Mouse (Mus musculus) MEL (cell line): ENCODE measurements around the gene Tcn2. TPM values are rescaled to one million over a fixed set of nuclear protein-coding genes. Genes with fewer than 3 reads are reported as not detected.
A peak's percentile ranks its signal among the peaks of the same experiment; 100 is the strongest.

Experiments used
- DNase-seq: peaks from one replicate; pipeline ENCODE4 v3.0.0; 2011; ENCODE audit warnings: low read depth, low spot score
- H3K27ac ChIP-seq: 2 replicates; pipeline ENCODE4 v1.5.1; 2012; ENCODE audit warnings: low read depth, mild to moderate bottlenecking, control low read depth, low read length, moderate library complexity; ENCODE audit not compliant: control insufficient read depth
- H3K27me3 ChIP-seq, 2 experiments: fragments of 150-350 bp in 1 of 2; sonication (generic) in 1 of 2; 2 replicates each; pipeline ENCODE4 v1.6.1; 2012; ENCODE audit warnings: low read length in 2 of 2, mild to moderate bottlenecking in 2 of 2, improper control_type of control experiment in 1 of 2, moderate library complexity in 1 of 2; ENCODE audit not compliant: insufficient read depth in 2 of 2, control insufficient read depth in 1 of 2
- H3K36me3 ChIP-seq, 2 experiments: 2 replicates each; pipeline ENCODE4 v1.6.1; 2012 to 2014; ENCODE audit warnings: low read length in 2 of 2, improper control_type of control experiment in 1 of 2, inconsistent platforms in 1 of 2, mild to moderate bottlenecking in 1 of 2; ENCODE audit not compliant: insufficient read depth in 2 of 2, control insufficient read depth in 1 of 2
- H3K4me1 ChIP-seq, 2 experiments: fragments of 150-350 bp in 1 of 2; sonication (generic) in 1 of 2; 2 replicates each; pipeline ENCODE4 v1.6.1; 2012; ENCODE audit warnings: low read length in 2 of 2, improper control_type of control experiment in 1 of 2, mild to moderate bottlenecking in 1 of 2; ENCODE audit not compliant: insufficient read depth in 2 of 2, control insufficient read depth in 1 of 2
- H3K4me3 ChIP-seq, 2 experiments: fragments of 150-350 bp in 1 of 2; sonication (generic) in 1 of 2; 2 replicates each; pipeline ENCODE4 v1.5.1; 2012; ENCODE audit warnings: low read depth in 2 of 2, low read length in 2 of 2, mild to moderate bottlenecking in 2 of 2, moderate library complexity in 2 of 2, control low read depth in 1 of 2, improper control_type of control experiment in 1 of 2; ENCODE audit not compliant: control insufficient read depth in 1 of 2, insufficient read depth in 1 of 2
- H3K79me2 ChIP-seq: 2 replicates; pipeline ENCODE4 v1.6.1; 2012; ENCODE audit warnings: mild to moderate bottlenecking, low read length, moderate library complexity; ENCODE audit not compliant: control insufficient read depth, poor library complexity, insufficient read depth
- H3K9ac ChIP-seq: 2 replicates; pipeline ENCODE4 v1.6.1; 2012; ENCODE audit warnings: low read depth, mild to moderate bottlenecking, control low read depth, low read length, moderate library complexity; ENCODE audit not compliant: control insufficient read depth, poor library complexity, severe bottlenecking
- H3K9me3 ChIP-seq: fragments of 150-350 bp; sonication (generic); replicated peaks from 2 replicates; pipeline ENCODE4 v1.6.1; 2012; ENCODE audit warnings: mild to moderate bottlenecking, low read length, improper control_type of control experiment, moderate library complexity; ENCODE audit not compliant: insufficient read depth
- BHLHE40 ChIP-seq: IDR thresholded peaks from 2 replicates; pipeline ENCODE4 v1.6.1; 2012; ENCODE audit warnings: low read depth, mild to moderate bottlenecking, inconsistent platforms, low read length, improper control_type of control experiment, borderline replicate concordance
- CTCF ChIP-seq, 3 experiments: IDR thresholded peaks in 2 of 3; conservative IDR thresholded peaks in 1 of 3; 2 replicates each; pipeline ENCODE4 v1.5.1; 2011 to 2012; ENCODE audit warnings: low read length in 3 of 3, low read depth in 2 of 3, mild to moderate bottlenecking in 2 of 3, improper control_type of control experiment in 1 of 3, inconsistent platforms in 1 of 3, mixed read lengths in 1 of 3, moderate library complexity in 1 of 3; ENCODE audit not compliant: control insufficient read depth in 1 of 3, insufficient read depth in 1 of 3, poor library complexity in 1 of 3, severe bottlenecking in 1 of 3
- ELF1 ChIP-seq: IDR thresholded peaks from 2 replicates; pipeline ENCODE4 v1.6.1; 2014; ENCODE audit warnings: low read depth, mild to moderate bottlenecking, inconsistent platforms, low read length, improper control_type of control experiment, moderate library complexity
- EP300 ChIP-seq, 2 experiments: IDR thresholded peaks; 2 replicates each; pipeline ENCODE4 v1.6.1; 2011; ENCODE audit warnings: improper control_type of control experiment in 2 of 2, low read length in 2 of 2, low read depth in 1 of 2, mild to moderate bottlenecking in 1 of 2
- ETS1 ChIP-seq: IDR thresholded peaks from 2 replicates; pipeline ENCODE4 v1.6.1; 2012; ENCODE audit warnings: low read depth, mild to moderate bottlenecking, inconsistent platforms, low read length, improper control_type of control experiment, moderate library complexity
- HCFC1 ChIP-seq: IDR thresholded peaks from 2 replicates; pipeline ENCODE4 v1.6.1; 2012; ENCODE audit warnings: low read depth, mild to moderate bottlenecking, inconsistent platforms, low read length, improper control_type of control experiment, moderate library complexity
- MAX ChIP-seq: IDR thresholded peaks from 2 replicates; pipeline ENCODE4 v1.6.1; 2011; ENCODE audit warnings: low read length, improper control_type of control experiment
- MYC ChIP-seq: IDR thresholded peaks from 2 replicates; pipeline ENCODE4 v1.6.1; 2011; ENCODE audit warnings: low read depth, mild to moderate bottlenecking, low read length, improper control_type of control experiment, moderate library complexity
- NELFE ChIP-seq: IDR thresholded peaks from 2 replicates; pipeline ENCODE4 v1.6.1; 2011; ENCODE audit warnings: low read depth, low read length, improper control_type of control experiment
- POLR2AphosphoS5 ChIP-seq: IDR thresholded peaks from 2 replicates; pipeline ENCODE4 v1.6.1; 2012; ENCODE audit warnings: low read depth, borderline replicate concordance, mild to moderate bottlenecking, inconsistent platforms, low read length, moderate library complexity, mixed read lengths
- TBP ChIP-seq: IDR thresholded peaks from 2 replicates; pipeline ENCODE4 v1.8.0; 2011; ENCODE audit warnings: low read depth, low read length, improper control_type of control experiment
- TCF12 ChIP-seq: IDR thresholded peaks from 2 replicates; pipeline ENCODE4 v1.6.1; 2014; ENCODE audit warnings: low read depth, mild to moderate bottlenecking, inconsistent platforms, low read length, improper control_type of control experiment, moderate library complexity
- UBTF ChIP-seq: IDR thresholded peaks from 2 replicates; pipeline ENCODE4 v1.6.1; 2012; ENCODE audit warnings: low read depth, mild to moderate bottlenecking, inconsistent platforms, low read length, improper control_type of control experiment, moderate library complexity, borderline replicate concordance; ENCODE audit not compliant: insufficient read depth
- USF1 ChIP-seq: IDR thresholded peaks from 2 replicates; pipeline ENCODE4 v1.6.1; 2014; ENCODE audit warnings: low read depth, mild to moderate bottlenecking, inconsistent platforms, low read length, improper control_type of control experiment, moderate library complexity
- USF2 ChIP-seq, 2 experiments: IDR thresholded peaks; 2 replicates each; pipeline ENCODE4 v1.6.1; 2011 to 2012; ENCODE audit warnings: improper control_type of control experiment in 2 of 2, low read length in 2 of 2, borderline replicate concordance in 1 of 2, inconsistent platforms in 1 of 2, low read depth in 1 of 2, mild to moderate bottlenecking in 1 of 2; ENCODE audit not compliant: insufficient read depth in 1 of 2
- ZKSCAN1 ChIP-seq: IDR thresholded peaks from 2 replicates; pipeline ENCODE4 v1.6.1; 2012; ENCODE audit warnings: low read depth, mild to moderate bottlenecking, inconsistent platforms, low read length, improper control_type of control experiment, moderate library complexity
- polyA plus RNA-seq, 2 experiments: library from polyadenylated mRNA; stranded (reverse) in 1 of 2; unstranded in 1 of 2; fragments of >175 nt in 1 of 2; fragments of >200 nt in 1 of 2; gene quantifications; 2 replicates each; pipeline versions ENCODE4 v1.2.1 to v1.2.4; 2012; ENCODE audit warnings: low replicate concordance in 2 of 2, low read depth in 1 of 2; ENCODE audit not compliant: insufficient read length in 2 of 2, insufficient read depth in 1 of 2, missing spikeins in 1 of 2
- total RNA-seq: library from RNA; depleted of rRNA; stranded (reverse); fragments of 300-350 nt; gene quantifications from 2 replicates; pipeline ENCODE4 v1.2.3, GENCODE M21; 2012; rRNA removed

Gene Tcn2
- total and polyA plus RNA-seq, 3 experiments: 14.1 to 16.0 TPM; not detected in 1

DNA sequence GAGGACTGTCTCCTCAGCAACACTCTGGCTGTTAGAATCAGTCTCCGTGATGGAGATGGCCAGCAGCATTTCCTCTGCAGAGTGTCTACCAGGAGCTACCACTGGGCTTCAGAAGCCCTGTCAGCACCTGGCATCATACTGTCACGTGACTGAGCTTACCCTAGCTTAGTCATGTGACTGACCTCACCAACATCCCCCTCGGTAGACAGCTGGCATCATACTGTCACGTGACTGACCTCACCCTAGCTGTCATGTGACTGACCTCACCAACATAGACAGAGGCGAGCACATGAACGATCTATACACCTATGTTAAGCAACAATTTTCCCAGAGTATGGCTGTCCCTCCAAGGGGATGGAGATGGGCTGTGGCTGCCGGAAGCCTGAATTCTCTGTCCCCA lies 53.3 kb downstream of the Tcn2 start:
- no peak for DNase-seq
- H3K9me3 ChIP-seq: no peaks in the 10 kb centered on the region
- H3K27me3 ChIP-seq: peaks cover 9 to 10% of the 10 kb centered on the region in 2 experiments; a peak in 3 of 4 replicates
- H3K9ac ChIP-seq: no peak overlapping the region
- H3K4me1 ChIP-seq: no peaks in the 10 kb centered on the region
- no peaks in the 10 kb centered on the region for H3K36me3 ChIP-seq
- H3K79me2 ChIP-seq: no peaks in the 10 kb centered on the region
- no peak overlapping the region for H3K27ac ChIP-seq
- H3K4me3 ChIP-seq: no peak overlapping the region
- TF ChIP-seq POLR2AphosphoS5: no peak
- TF ChIP-seq BHLHE40: no peak
- no peak for TF ChIP-seq ETS1
- TF ChIP-seq TBP: no peak
- peak; percentile 81 for TF ChIP-seq USF1
- no peak for TF ChIP-seq HCFC1
- peak in 1 of 2 experiments; percentile 49; a peak in 1 of 4 replicates for TF ChIP-seq USF2 (IDR thresholded peaks at IDR 0.05; ENCODE audit: borderline replicate concordance in 1 of 2, insufficient read depth in 1 of 2, low read depth in 1 of 2, low read length in 2 of 2)
- no peak for TF ChIP-seq ZKSCAN1
- TF ChIP-seq EP300 (IDR thresholded peaks at IDR 0.05; ENCODE audit: low read depth in 1 of 2, low read length in 2 of 2): no peak
- no peak for TF ChIP-seq MYC

DNA sequence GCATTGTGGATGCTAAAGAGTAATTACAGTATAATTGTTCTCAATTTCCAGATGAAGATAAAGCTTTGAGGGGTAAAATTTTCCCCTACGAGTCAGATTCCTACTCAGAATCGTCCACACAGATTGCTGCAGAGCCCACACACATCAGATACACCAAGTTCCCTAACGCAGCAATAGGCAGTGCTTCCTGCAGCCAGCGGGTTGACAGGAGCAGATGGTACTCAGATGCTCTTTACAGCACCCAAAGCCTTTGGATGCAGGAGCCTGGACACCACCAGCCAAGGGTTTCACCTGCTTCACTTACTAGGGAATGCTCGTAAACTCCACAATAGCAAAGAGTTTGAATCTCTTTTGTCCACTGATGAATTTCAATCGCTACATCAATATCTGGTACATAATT lies 55.5 kb downstream of the Tcn2 start:
- no peaks in the 10 kb centered on the region for H3K9me3 ChIP-seq
- no peaks in the 10 kb centered on the region for H3K79me2 ChIP-seq
- no peak overlapping the region for H3K9ac ChIP-seq
- H3K27me3 ChIP-seq: peaks cover 9 to 11% of the 10 kb centered on the region in 2 experiments
- no peak overlapping the region for H3K4me3 ChIP-seq
- no peak overlapping the region for H3K27ac ChIP-seq
- H3K36me3 ChIP-seq: no peaks in the 10 kb centered on the region
- TF ChIP-seq TCF12: no peak
- TF ChIP-seq MAX: no peak
- no peak for TF ChIP-seq USF2 (IDR thresholded peaks at IDR 0.05; ENCODE audit: borderline replicate concordance in 1 of 2, insufficient read depth in 1 of 2, low read depth in 1 of 2, low read length in 2 of 2)
- no peak for TF ChIP-seq EP300 (IDR thresholded peaks at IDR 0.05; ENCODE audit: low read depth in 1 of 2, low read length in 2 of 2)
- TF ChIP-seq ELF1: no peak
- TF ChIP-seq UBTF: no peak
- TF ChIP-seq MYC: no peak
- no peak for TF ChIP-seq CTCF (IDR thresholded peaks at IDR 0.05 in 2 of 3, conservative IDR thresholded peaks at IDR 0.05 in 1 of 3; ENCODE audit: control insufficient read depth in 1 of 3, insufficient read depth in 1 of 3, low read depth in 2 of 3, low read length in 3 of 3, poor library complexity in 1 of 3, severe bottlenecking in 1 of 3)
- no peak for TF ChIP-seq NELFE
- TF ChIP-seq, all 39 proteins: peak for 0
- no peaks in the 10 kb centered on the region for H3K4me1 ChIP-seq
- no peak for DNase-seq

Other genes with a start within 250 kb of the Tcn2 start
- gene Osbp2, start 68.3 kb downstream of the Tcn2 start, total RNA-seq: not detected in 2 replicates
- gene Osbp2, start 68.3 kb downstream of the Tcn2 start, polyA plus RNA-seq: under 1 TPM in 1 of 2 experiments, not detected in 1; 0.04 TPM
- 0.08 and 0.10 TPM in 2 replicates for gene 4921536K21Rik, start 37.1 kb downstream of the Tcn2 start, total RNA-seq
- under 1 TPM in 1 of 2 experiments, not detected in 1; 0.40 TPM for gene 4921536K21Rik, start 37.1 kb downstream of the Tcn2 start, polyA plus RNA-seq
- 0.81 and 0.92 TPM in 2 replicates for gene Dusp18, start 36.9 kb downstream of the Tcn2 start, total RNA-seq
- 1 to 10 TPM in 1 of 2 experiments, not detected in 1; 2.2 TPM for gene Dusp18, start 36.9 kb downstream of the Tcn2 start, polyA plus RNA-seq
- gene Slc35e4, start 17.5 kb downstream of the Tcn2 start, total RNA-seq: 12.1 and 13.4 TPM in 2 replicates
- 10 to 100 TPM in 1 of 2 experiments, not detected in 1; 14.0 TPM for gene Slc35e4, start 17.5 kb downstream of the Tcn2 start, polyA plus RNA-seq
- 224 and 240 TPM in 2 replicates for gene Pes1, start 31.8 kb upstream of the Tcn2 start, total RNA-seq
- gene Pes1, start 31.8 kb upstream of the Tcn2 start, polyA plus RNA-seq: 100 to 1,000 TPM; 301 to 498 TPM
- gene 4930556J24Rik, start 44.6 kb upstream of the Tcn2 start, total RNA-seq: 0.31 and 0.39 TPM in 2 replicates
- gene 4930556J24Rik, start 44.6 kb upstream of the Tcn2 start, polyA plus RNA-seq: under 1 TPM in 1 of 2 experiments, not detected in 1; 0.47 TPM
- 0.12 and 0.20 TPM in 2 replicates for gene Gal3st1, start 51.5 kb upstream of the Tcn2 start, total RNA-seq
- gene Gal3st1, start 51.5 kb upstream of the Tcn2 start, polyA plus RNA-seq: under 1 TPM in 1 of 2 experiments, not detected in 1; 0.07 TPM
- gene Sec14l4, start 99.3 kb upstream of the Tcn2 start, total RNA-seq: not detected in 2 replicates
- not detected for gene Sec14l4, start 99.3 kb upstream of the Tcn2 start, polyA plus RNA-seq
- gene Sec14l3, start 132.7 kb upstream of the Tcn2 start, total RNA-seq: not detected in 2 replicates
- gene Sec14l3, start 132.7 kb upstream of the Tcn2 start, polyA plus RNA-seq: not detected
- gene Mtfp1, start 163.3 kb upstream of the Tcn2 start, total RNA-seq: 71.4 and 84.8 TPM in 2 replicates
- 10 to 100 TPM in 1 of 2 experiments, not detected in 1; 70.5 TPM for gene Mtfp1, start 163.3 kb upstream of the Tcn2 start, polyA plus RNA-seq
- gene Sec14l2, start 191.3 kb upstream of the Tcn2 start, total RNA-seq: 22.6 and 40.1 TPM in 2 replicates
- gene Sec14l2, start 191.3 kb upstream of the Tcn2 start, polyA plus RNA-seq: 10 to 100 TPM in 1 of 2 experiments, not detected in 1; 15.5 TPM
- gene Rnf215, start 203.0 kb upstream of the Tcn2 start, total RNA-seq: 10.1 and 11.3 TPM in 2 replicates
- gene Rnf215, start 203.0 kb upstream of the Tcn2 start, polyA plus RNA-seq: 10 to 100 TPM in 1 of 2 experiments, not detected in 1; 13.2 TPM
- gene Ccdc157, start 228.1 kb upstream of the Tcn2 start, total RNA-seq: 1.8 and 2.0 TPM in 2 replicates
- gene Ccdc157, start 228.1 kb upstream of the Tcn2 start, polyA plus RNA-seq: 1 to 10 TPM in 1 of 2 experiments, not detected in 1; 2.9 TPM
- gene Sf3a1, start 228.2 kb upstream of the Tcn2 start, total RNA-seq: 64.9 and 77.0 TPM in 2 replicates
- gene Sf3a1, start 228.2 kb upstream of the Tcn2 start, polyA plus RNA-seq: 100 to 1,000 TPM in 1 of 2 experiments, 10 to 100 TPM in 1; 32.1 to 101 TPM